Mouse (Mus musculus) MEL (cell line): Measurements from ENCODE around the gene Epop. TPM values are rescaled to one million over a fixed set of nuclear protein-coding genes. Genes with fewer than 3 reads are reported as not detected.
A peak's percentile ranks its signal among the peaks of the same experiment; 100 is the strongest.
"Not testable (repeated sequence)": the region's sequence is repeated elsewhere in the genome, so short reads cannot be mapped to it uniquely, and the experiment has no call there.

Experiments
- DNase-seq: peaks from one replicate; pipeline ENCODE4 v3.0.0; 2011; ENCODE audit warnings: low read depth, low spot score
- H3K27ac ChIP-seq: 2 replicates; pipeline ENCODE4 v1.5.1; 2012; ENCODE audit warnings: low read depth, mild to moderate bottlenecking, control low read depth, low read length, moderate library complexity; ENCODE audit not compliant: control insufficient read depth
- H3K27me3 ChIP-seq, 2 experiments: fragments of 150-350 bp in 1 of 2; sonication (generic) in 1 of 2; 2 replicates each; pipeline ENCODE4 v1.6.1; 2012; ENCODE audit warnings: low read length in 2 of 2, mild to moderate bottlenecking in 2 of 2, improper control_type of control experiment in 1 of 2, moderate library complexity in 1 of 2; ENCODE audit not compliant: insufficient read depth in 2 of 2, control insufficient read depth in 1 of 2
- H3K36me3 ChIP-seq, 2 experiments: 2 replicates each; pipeline ENCODE4 v1.6.1; 2012 to 2014; ENCODE audit warnings: low read length in 2 of 2, improper control_type of control experiment in 1 of 2, inconsistent platforms in 1 of 2, mild to moderate bottlenecking in 1 of 2; ENCODE audit not compliant: insufficient read depth in 2 of 2, control insufficient read depth in 1 of 2
- H3K4me1 ChIP-seq, 2 experiments: fragments of 150-350 bp in 1 of 2; sonication (generic) in 1 of 2; 2 replicates each; pipeline ENCODE4 v1.6.1; 2012; ENCODE audit warnings: low read length in 2 of 2, improper control_type of control experiment in 1 of 2, mild to moderate bottlenecking in 1 of 2; ENCODE audit not compliant: insufficient read depth in 2 of 2, control insufficient read depth in 1 of 2
- H3K4me3 ChIP-seq, 2 experiments: fragments of 150-350 bp in 1 of 2; sonication (generic) in 1 of 2; 2 replicates each; pipeline ENCODE4 v1.5.1; 2012; ENCODE audit warnings: low read depth in 2 of 2, low read length in 2 of 2, mild to moderate bottlenecking in 2 of 2, moderate library complexity in 2 of 2, control low read depth in 1 of 2, improper control_type of control experiment in 1 of 2; ENCODE audit not compliant: control insufficient read depth in 1 of 2, insufficient read depth in 1 of 2
- H3K79me2 ChIP-seq: 2 replicates; pipeline ENCODE4 v1.6.1; 2012; ENCODE audit warnings: mild to moderate bottlenecking, low read length, moderate library complexity; ENCODE audit not compliant: control insufficient read depth, poor library complexity, insufficient read depth
- H3K9ac ChIP-seq: 2 replicates; pipeline ENCODE4 v1.6.1; 2012; ENCODE audit warnings: low read depth, mild to moderate bottlenecking, control low read depth, low read length, moderate library complexity; ENCODE audit not compliant: control insufficient read depth, poor library complexity, severe bottlenecking
- H3K9me3 ChIP-seq: fragments of 150-350 bp; sonication (generic); replicated peaks from 2 replicates; pipeline ENCODE4 v1.6.1; 2012; ENCODE audit warnings: mild to moderate bottlenecking, low read length, improper control_type of control experiment, moderate library complexity; ENCODE audit not compliant: insufficient read depth
- HCFC1 ChIP-seq: IDR thresholded peaks from 2 replicates; pipeline ENCODE4 v1.6.1; 2012; ENCODE audit warnings: low read depth, mild to moderate bottlenecking, inconsistent platforms, low read length, improper control_type of control experiment, moderate library complexity
- MAX ChIP-seq: IDR thresholded peaks from 2 replicates; pipeline ENCODE4 v1.6.1; 2011; ENCODE audit warnings: low read length, improper control_type of control experiment
- MYC ChIP-seq: IDR thresholded peaks from 2 replicates; pipeline ENCODE4 v1.6.1; 2011; ENCODE audit warnings: low read depth, mild to moderate bottlenecking, low read length, improper control_type of control experiment, moderate library complexity
- POLR2A ChIP-seq, 2 experiments: IDR thresholded peaks; 2 replicates each; pipeline ENCODE4 v1.6.1; 2011 to 2012; ENCODE audit warnings: low read length in 2 of 2, mild to moderate bottlenecking in 2 of 2, control low read depth in 1 of 2, improper control_type of control experiment in 1 of 2, low read depth in 1 of 2, moderate library complexity in 1 of 2; ENCODE audit not compliant: control insufficient read depth in 1 of 2, insufficient read depth in 1 of 2, poor library complexity in 1 of 2
- POLR2AphosphoS5 ChIP-seq: IDR thresholded peaks from 2 replicates; pipeline ENCODE4 v1.6.1; 2012; ENCODE audit warnings: low read depth, borderline replicate concordance, mild to moderate bottlenecking, inconsistent platforms, low read length, moderate library complexity, mixed read lengths
- RAD21 ChIP-seq: IDR thresholded peaks from 2 replicates; pipeline ENCODE4 v1.6.1; 2011; ENCODE audit warnings: mild to moderate bottlenecking, low read depth, low read length, improper control_type of control experiment
- SMC3 ChIP-seq: IDR thresholded peaks from 2 replicates; pipeline ENCODE4 v1.6.1; 2011; ENCODE audit warnings: low read depth, low read length, improper control_type of control experiment
- TBP ChIP-seq: IDR thresholded peaks from 2 replicates; pipeline ENCODE4 v1.8.0; 2011; ENCODE audit warnings: low read depth, low read length, improper control_type of control experiment
- UBTF ChIP-seq: IDR thresholded peaks from 2 replicates; pipeline ENCODE4 v1.6.1; 2012; ENCODE audit warnings: low read depth, mild to moderate bottlenecking, inconsistent platforms, low read length, improper control_type of control experiment, moderate library complexity, borderline replicate concordance; ENCODE audit not compliant: insufficient read depth
- USF1 ChIP-seq: IDR thresholded peaks from 2 replicates; pipeline ENCODE4 v1.6.1; 2014; ENCODE audit warnings: low read depth, mild to moderate bottlenecking, inconsistent platforms, low read length, improper control_type of control experiment, moderate library complexity
- ZNF384 ChIP-seq: IDR thresholded peaks from 2 replicates; pipeline ENCODE4 v1.6.1; 2012; ENCODE audit warnings: low read depth, mild to moderate bottlenecking, inconsistent platforms, low read length, improper control_type of control experiment
- polyA plus RNA-seq, 2 experiments: library from polyadenylated mRNA; stranded (reverse) in 1 of 2; unstranded in 1 of 2; fragments of >175 nt in 1 of 2; fragments of >200 nt in 1 of 2; gene quantifications; 2 replicates each; pipeline versions ENCODE4 v1.2.1 to v1.2.4; 2012; ENCODE audit warnings: low replicate concordance in 2 of 2, low read depth in 1 of 2; ENCODE audit not compliant: insufficient read length in 2 of 2, insufficient read depth in 1 of 2, missing spikeins in 1 of 2
- total RNA-seq: library from RNA; depleted of rRNA; stranded (reverse); fragments of 300-350 nt; gene quantifications from 2 replicates; pipeline ENCODE4 v1.2.3, GENCODE M21; 2012

The Epop gene
- total and polyA plus RNA-seq, 3 experiments: not detected

DNA sequence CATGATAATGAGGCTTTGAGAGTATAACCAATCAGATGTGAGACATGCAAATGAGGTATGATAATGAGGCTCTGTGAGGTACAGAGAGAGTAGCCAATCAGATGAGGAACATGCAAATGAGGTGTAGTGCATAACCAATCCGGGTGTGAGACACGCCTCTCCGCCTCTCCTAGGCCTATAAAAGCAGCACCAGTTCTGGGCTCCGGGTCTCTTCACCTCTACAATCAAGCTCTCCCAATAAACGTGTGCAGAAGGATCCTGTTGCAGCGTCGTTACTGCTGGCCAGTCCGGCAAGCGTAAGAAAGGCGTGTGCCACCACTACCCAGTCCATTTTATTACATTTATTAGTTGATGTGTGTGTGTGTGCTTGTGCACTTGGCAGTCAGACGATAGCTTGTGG lies 23.9 kb upstream of the Epop start:
- not testable (repeated sequence) for H3K36me3 ChIP-seq, H3K4me1 ChIP-seq, H3K9me3 ChIP-seq, H3K4me3 ChIP-seq
- TF ChIP-seq POLR2A (IDR thresholded peaks at IDR 0.05; ENCODE audit: control insufficient read depth in 1 of 2, insufficient read depth in 1 of 2, low read depth in 1 of 2, low read length in 2 of 2, poor library complexity in 1 of 2) (peak in 1 of 2 experiments; percentile 45; a peak in 1 of 4 replicates), TBP (peak; percentile 92)
- TF ChIP-seq, all 39 proteins: peak for 2; not testable (repeated sequence) for 37
- H3K9ac ChIP-seq, H3K79me2 ChIP-seq, H3K27ac ChIP-seq, H3K27me3 ChIP-seq: not testable (repeated sequence)
- DNase-seq: peak; percentile 69

DNA sequence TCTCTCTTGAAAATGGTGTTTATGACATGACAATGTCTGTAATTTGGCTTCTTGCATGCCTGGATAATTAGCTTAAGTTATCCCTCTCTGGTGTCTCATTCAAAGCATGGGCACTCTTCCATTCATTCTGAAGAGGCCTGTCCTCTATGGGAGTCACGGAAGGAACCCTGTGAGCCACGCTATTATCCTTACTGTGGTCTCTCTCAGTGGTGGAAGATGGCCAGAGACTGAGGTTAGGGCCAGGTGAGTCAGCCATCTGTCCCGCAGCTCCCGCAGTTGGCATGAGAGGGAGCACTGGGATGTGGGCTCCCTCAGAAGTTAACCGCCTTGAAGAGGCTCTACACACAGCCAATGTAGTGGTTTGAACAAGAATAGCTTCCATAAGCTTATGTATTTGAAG lies 20.8 kb upstream of the Epop start:
- Histone ChIP-seq H3K9ac (no peak overlapping the region), H3K79me2 (no peaks in the 10 kb centered on the region), H3K9me3 (no peaks in the 10 kb centered on the region), H3K27me3 (no peaks in the 10 kb centered on the region; a peak in 1 of 4 replicates), H3K36me3 (no peaks in the 10 kb centered on the region), H3K27ac (no peak overlapping the region), H3K4me3 (no peak overlapping the region), H3K4me1 (no peaks in the 10 kb centered on the region)
- no peak for TF ChIP-seq HCFC1
- TF ChIP-seq UBTF: no peak
- TF ChIP-seq POLR2AphosphoS5: no peak
- TF ChIP-seq USF1: no peak
- TF ChIP-seq MYC: no peak
- TF ChIP-seq SMC3: no peak
- no peak for TF ChIP-seq MAX
- no peak for TF ChIP-seq RAD21
- no peak for DNase-seq

DNA sequence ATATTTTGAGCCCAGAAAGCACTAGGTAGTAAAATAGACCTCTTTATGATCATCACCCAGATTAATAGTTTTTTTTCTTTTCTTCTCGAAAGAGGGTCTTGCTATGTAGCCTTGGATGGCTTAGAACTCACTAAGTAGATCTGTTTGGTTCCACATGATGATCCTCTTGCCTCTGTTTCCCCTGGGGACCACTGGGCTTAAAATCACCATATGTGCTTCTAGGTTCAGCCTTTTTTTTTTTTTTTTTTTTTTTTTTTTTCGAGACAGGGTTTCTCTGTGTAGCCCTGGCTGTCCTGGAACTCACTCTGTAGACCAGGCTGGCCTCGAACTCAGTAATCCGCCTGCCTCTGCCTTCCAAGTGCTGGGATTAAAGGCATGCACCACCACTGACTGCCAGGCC lies 19.0 kb upstream of the Epop start:
- not testable (repeated sequence) for H3K4me3 ChIP-seq, DNase-seq, H3K9me3 ChIP-seq, H3K36me3 ChIP-seq, H3K4me1 ChIP-seq, H3K27ac ChIP-seq, H3K27me3 ChIP-seq, H3K9ac ChIP-seq, H3K79me2 ChIP-seq
- peak; percentile 43 for TF ChIP-seq ZNF384
